Mouse (Mus musculus) MEL (cell line): ENCODE results near the gene Atp6v0e.

ENCODE experiments used
- CHD2 ChIP-seq: IDR thresholded peaks from 2 replicates; pipeline ENCODE4 v1.6.1; 2011; ENCODE audit warnings: low read length, improper control_type of control experiment
- CTCF ChIP-seq, 3 experiments: IDR thresholded peaks in 2 of 3; conservative IDR thresholded peaks in 1 of 3; 2 replicates each; pipeline ENCODE4 v1.5.1; 2011 to 2012; ENCODE audit warnings: low read length in 3 of 3, low read depth in 2 of 3, mild to moderate bottlenecking in 2 of 3, improper control_type of control experiment in 1 of 3, inconsistent platforms in 1 of 3, mixed read lengths in 1 of 3, moderate library complexity in 1 of 3; ENCODE audit not compliant: control insufficient read depth in 1 of 3, insufficient read depth in 1 of 3, poor library complexity in 1 of 3, severe bottlenecking in 1 of 3
- EP300 ChIP-seq, 2 experiments: IDR thresholded peaks; 2 replicates each; pipeline ENCODE4 v1.6.1; 2011; ENCODE audit warnings: improper control_type of control experiment in 2 of 2, low read length in 2 of 2, low read depth in 1 of 2, mild to moderate bottlenecking in 1 of 2
- MEF2A ChIP-seq: IDR thresholded peaks from 2 replicates; pipeline ENCODE4 v1.6.1; 2014; ENCODE audit warnings: low read depth, mild to moderate bottlenecking, inconsistent platforms, low read length, improper control_type of control experiment; ENCODE audit not compliant: poor library complexity, insufficient replicate concordance, severe bottlenecking; ENCODE audit errors: extremely low read depth
- POLR2A ChIP-seq, 2 experiments: IDR thresholded peaks; 2 replicates each; pipeline ENCODE4 v1.6.1; 2011 to 2012; ENCODE audit warnings: low read length in 2 of 2, mild to moderate bottlenecking in 2 of 2, control low read depth in 1 of 2, improper control_type of control experiment in 1 of 2, low read depth in 1 of 2, moderate library complexity in 1 of 2; ENCODE audit not compliant: control insufficient read depth in 1 of 2, insufficient read depth in 1 of 2, poor library complexity in 1 of 2
- USF1 ChIP-seq: IDR thresholded peaks from 2 replicates; pipeline ENCODE4 v1.6.1; 2014; ENCODE audit warnings: low read depth, mild to moderate bottlenecking, inconsistent platforms, low read length, improper control_type of control experiment, moderate library complexity

DNA sequence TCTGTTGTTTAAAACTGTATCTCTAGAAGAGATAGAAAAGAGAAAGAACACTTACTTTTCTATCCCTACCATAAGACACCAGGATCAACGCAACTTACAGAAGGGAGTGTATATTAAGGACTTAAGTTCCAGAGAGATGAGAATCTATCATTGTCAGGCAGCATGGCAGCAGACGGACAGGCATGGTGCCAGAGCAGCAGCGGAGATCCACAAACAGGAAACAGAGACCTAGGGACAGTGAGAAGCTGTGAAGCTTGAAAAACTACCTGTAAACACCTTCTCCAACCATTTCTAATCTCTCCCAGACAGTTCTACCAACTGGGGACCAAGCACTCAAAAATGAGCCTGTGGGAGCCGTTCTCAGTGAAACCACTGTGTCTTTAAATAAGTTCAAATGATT, 40.6 kb downstream of the Atp6v0e start:
- TF ChIP-seq CTCF (IDR thresholded peaks at IDR 0.05 in 2 of 3, conservative IDR thresholded peaks at IDR 0.05 in 1 of 3; ENCODE audit: control insufficient read depth in 1 of 3, insufficient read depth in 1 of 3, low read depth in 2 of 3, low read length in 3 of 3, poor library complexity in 1 of 3, severe bottlenecking in 1 of 3) (no peak), POLR2A (IDR thresholded peaks at IDR 0.05; ENCODE audit: control insufficient read depth in 1 of 2, insufficient read depth in 1 of 2, low read depth in 1 of 2, low read length in 2 of 2, poor library complexity in 1 of 2) (no peak), USF1 (no peak), EP300 (IDR thresholded peaks at IDR 0.05; ENCODE audit: low read depth in 1 of 2, low read length in 2 of 2) (no peak; a peak in 1 of 4 replicates), MEF2A (no peak), CHD2 (no peak)
